35 mouse cellular contexts compared by ENCODE assay signal in the genomic region with DNA sequence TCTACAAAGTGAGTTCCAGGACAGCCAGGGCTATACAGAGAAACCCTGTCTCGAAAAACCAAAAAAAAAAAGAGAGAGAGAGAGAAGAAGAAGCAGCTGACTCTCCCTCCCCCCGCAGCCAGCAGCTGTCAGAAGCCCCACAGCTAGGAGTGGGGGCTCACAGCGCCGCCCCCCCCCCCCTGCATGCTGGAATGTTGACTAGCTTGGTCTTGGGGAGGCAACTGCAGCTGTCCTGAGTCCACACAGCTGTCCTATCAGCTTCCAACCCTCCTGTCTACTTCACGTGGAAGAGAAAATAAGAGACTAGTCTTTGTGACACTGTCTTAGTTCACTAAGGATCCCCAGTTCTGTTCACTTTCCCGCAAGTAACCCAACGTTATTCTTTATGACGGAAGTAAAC.
"Had no signal": no experiment of that assay in that cellular context is flagged by ENCODE, and none has a peak within 500 bp of the region (broad histone marks: within the 10 kb centered on the region; RNA-seq: fewer than 3 reads in every experiment).

No protein-coding gene starts in this region.

- DNase-seq: heart, postnatal 10 days; heart, postnatal 14 days; heart, postnatal 36 days; heart, postnatal 4 days; kidney, adult 11 months; kidney, adult 18-20 months; kidney, adult 2 months; kidney, adult 8-10 months; kidney, adult 9 months; kidney, postnatal 10 days; kidney, postnatal 14 days; kidney, postnatal 25 days; kidney, postnatal 36 days; kidney, postnatal 4 days; layer of hippocampus, adult 9-11 months; layer of hippocampus, postnatal 36 days had no signal

- H3K4me2 ChIP-seq: heart, embryonic 11.5 days; heart, embryonic 12.5 days; heart, embryonic 13.5 days; heart, embryonic 15.5 days; hindbrain, embryonic 12.5 days; hindbrain, embryonic 13.5 days; hindbrain, embryonic 14.5 days; hindbrain, embryonic 15.5 days; intestine, embryonic 15.5 days; kidney, embryonic 15.5 days had no signal

- H3K36me3 ChIP-seq: heart, embryonic 10.5 days; heart, embryonic 12.5 days; heart, embryonic 13.5 days; heart, embryonic 15.5 days; hindbrain, embryonic 10.5 days; hindbrain, embryonic 12.5 days; hindbrain, embryonic 13.5 days; hindbrain, embryonic 15.5 days; intestine, embryonic 15.5 days; kidney, embryonic 15.5 days had no signal

- H3K4me1 ChIP-seq: heart, embryonic 10.5 days; heart, embryonic 12.5 days; heart, embryonic 13.5 days; heart, embryonic 15.5 days; hindbrain, embryonic 12.5 days; hindbrain, embryonic 13.5 days; hindbrain, embryonic 15.5 days; intestine, embryonic 15.5 days; kidney, embryonic 15.5 days had no signal

- H3K4me3 ChIP-seq: heart, embryonic 10.5 days; heart, embryonic 12.5 days; heart, embryonic 13.5 days; heart, embryonic 15.5 days; hindbrain, embryonic 10.5 days; hindbrain, embryonic 12.5 days; hindbrain, embryonic 13.5 days; hindbrain, embryonic 15.5 days; intestine, embryonic 15.5 days; kidney, embryonic 15.5 days; layer of hippocampus, adult 2 months had no signal

- H3K27me3 ChIP-seq: heart, embryonic 12.5 days; heart, embryonic 13.5 days; heart, embryonic 15.5 days; hindbrain, embryonic 12.5 days; hindbrain, embryonic 13.5 days; hindbrain, embryonic 15.5 days; intestine, embryonic 15.5 days; kidney, embryonic 15.5 days had no signal

- H3K9me3 ChIP-seq: heart, embryonic 10.5 days; heart, embryonic 12.5 days; heart, embryonic 13.5 days; heart, embryonic 15.5 days; hindbrain, embryonic 10.5 days; hindbrain, embryonic 12.5 days; hindbrain, embryonic 13.5 days; hindbrain, embryonic 15.5 days; intestine, embryonic 15.5 days; kidney, embryonic 15.5 days had no signal

- H3K9ac ChIP-seq: heart, embryonic 12.5 days; heart, embryonic 13.5 days; heart, embryonic 15.5 days; hindbrain, embryonic 12.5 days; hindbrain, embryonic 13.5 days; hindbrain, embryonic 14.5 days; hindbrain, embryonic 15.5 days; intestine, embryonic 15.5 days; kidney, embryonic 15.5 days had no signal

- H3K27ac ChIP-seq: heart, embryonic 10.5 days; heart, embryonic 13.5 days; heart, embryonic 15.5 days; hindbrain, embryonic 10.5 days; hindbrain, embryonic 12.5 days; hindbrain, embryonic 13.5 days; hindbrain, embryonic 14.5 days; hindbrain, embryonic 15.5 days; hindbrain, postnatal 0 days; intestine, embryonic 15.5 days; kidney, embryonic 15.5 days; kidney, postnatal 0 days; layer of hippocampus, adult 2 months had no signal

- ATAC-seq: hindbrain, embryonic 16.5 days; hindbrain, postnatal 0 days; inflammation-experienced regulatory T-cells, adult 6 months; intestine, embryonic 15.5 days; intestine, embryonic 16.5 days; intestine, postnatal 0 days had no signal
